Mouse (Mus musculus): Measurements from ENCODE around the gene 1700086D15Rik.

- TF ChIP-seq CTCF (IDR thresholded peaks at IDR 0.05; ENCODE audit: low read depth) (peak; percentile 42), EP300 (IDR thresholded peaks at IDR 0.05; ENCODE audit: low read depth) (0 out of 2 replicates have a peak, but pooled peaks have one; percentile 15)
Observed at GRCm38 (mm10) chr11:65124913-65125418, 34.7 kb downstream of the 1700086D15Rik start.
